9 mouse cellular contexts compared by ENCODE assay signal in genomic region chr2:128166623-128167423, GRCm38 (mm10). TPM values are rescaled to one million over a fixed set of nuclear protein-coding genes. Genes with fewer than 3 reads are reported as not detected.
DNase-seq lines count a peak whose midpoint lies in the region; ATAC-seq and TF ChIP-seq lines count a peak whose summit lies in the region.
"Had no signal": no experiment of that assay in that cellular context is flagged by ENCODE, and none has a peak within 500 bp of the region (broad histone marks: within the 10 kb centered on the region; RNA-seq: fewer than 3 reads in every experiment).

No protein-coding gene starts in this region.

- no peaks in the 10 kb centered on the region for H3K36me3 ChIP-seq in intestine, embryonic 15.5 days
- H3K36me3 ChIP-seq in intestine, postnatal 0 days (ENCODE audit: control insufficient read depth, insufficient read depth), result no peaks in the 10 kb centered on the region
- no peaks in the 10 kb centered on the region for H3K36me3 ChIP-seq in heart, embryonic 16.5 days (ENCODE audit: control insufficient read depth, insufficient read depth)
- no peaks in the 10 kb centered on the region for H3K36me3 ChIP-seq in liver, adult 2 months (ENCODE audit: control insufficient read depth, insufficient read depth, low read length)

- no peak overlapping the region for H3K27ac ChIP-seq in intestine, embryonic 15.5 days
- H3K27ac ChIP-seq in intestine, postnatal 0 days (ENCODE audit: low read depth, low read length), result no peak overlapping the region
- peak overlapping the region; percentile 17 for H3K27ac ChIP-seq in heart, embryonic 16.5 days (ENCODE audit: low read length)
- H3K27ac ChIP-seq in liver, adult 2 months (replicated peaks; ENCODE audit: insufficient read depth, low read depth, low read length), result no peak overlapping the region
- H3K27ac ChIP-seq: neural tube, embryonic 12.5 days had no signal

- DNase-seq in brain, adult 2 months (ENCODE audit: low read depth, low spot score), result peak; percentile 68
- DNase-seq in liver, adult 2 months (ENCODE audit: extremely low read depth, low read depth, low spot score), result peak; percentile 64
- peak; percentile 29 to 50 for DNase-seq in right cerebral cortex, postnatal 36 days (ENCODE audit: low spot score in 2 of 2)
- DNase-seq in cerebellum, adult 18-20 months, result no peak
- no peak for DNase-seq in urinary bladder, adult 2 months (ENCODE audit: low spot score)

- no peak for TF ChIP-seq POLR2A in liver, adult 2 months (IDR thresholded peaks at IDR 0.05; ENCODE audit: extremely low read depth, insufficient read depth, low read length)

- H3K4me1 ChIP-seq in intestine, embryonic 15.5 days (replicated peaks), result no peaks in the 10 kb centered on the region
- H3K4me1 ChIP-seq in intestine, postnatal 0 days (replicated peaks; ENCODE audit: control insufficient read depth, insufficient read depth, low read length), result 0 out of 2 replicates have a peak, but pooled peaks cover 4% of the 10 kb centered on the region
- H3K4me1 ChIP-seq in heart, embryonic 16.5 days (ENCODE audit: control insufficient read depth, insufficient read depth, low read length), result peaks cover 21% of the 10 kb centered on the region
- peaks cover 18% of the 10 kb centered on the region for H3K4me1 ChIP-seq in liver, adult 2 months (ENCODE audit: control insufficient read depth, insufficient read depth, low read length)
- H3K4me1 ChIP-seq: neural tube, embryonic 12.5 days had no signal

- H3K27me3 ChIP-seq in intestine, embryonic 15.5 days (replicated peaks), result no peaks in the 10 kb centered on the region
- H3K27me3 ChIP-seq in intestine, postnatal 0 days (replicated peaks; ENCODE audit: control insufficient read depth, insufficient read depth, low read length), result no peaks in the 10 kb centered on the region
- H3K27me3 ChIP-seq in heart, embryonic 16.5 days (ENCODE audit: control insufficient read depth, insufficient read depth, low read length), result no peaks in the 10 kb centered on the region
- H3K27me3 ChIP-seq in liver, adult 2 months (ENCODE audit: control insufficient read depth, insufficient read depth, low read length), result no peaks in the 10 kb centered on the region
- H3K27me3 ChIP-seq: neural tube, embryonic 12.5 days had no signal

- no peak overlapping the region for H3K9ac ChIP-seq in intestine, embryonic 15.5 days
- no peak overlapping the region for H3K9ac ChIP-seq in intestine, postnatal 0 days (ENCODE audit: low read depth, low read length)
- H3K9ac ChIP-seq in heart, embryonic 16.5 days (ENCODE audit: low read length), result 0 out of 2 replicates have a peak overlapping the region, but pooled peaks have one; percentile 1
- no peak overlapping the region for H3K9ac ChIP-seq in liver, adult 2 months (ENCODE audit: low read depth, low read length)
- H3K9ac ChIP-seq: neural tube, embryonic 12.5 days had no signal

- no peak overlapping the region for H3K4me3 ChIP-seq in intestine, embryonic 15.5 days (replicated peaks)
- no peak overlapping the region for H3K4me3 ChIP-seq in intestine, postnatal 0 days (ENCODE audit: low read depth, low read length)
- no peak overlapping the region for H3K4me3 ChIP-seq in heart, embryonic 16.5 days (ENCODE audit: low read length)
- H3K4me3 ChIP-seq in liver, adult 2 months (ENCODE audit: insufficient read depth, low read depth, low read length), result no peak overlapping the region
- H3K4me3 ChIP-seq: neural tube, embryonic 12.5 days had no signal

- WGBS in intestine, embryonic 15.5 days, result 73% methylated on average over 13 of the region's 13 CpGs
- WGBS in intestine, postnatal 0 days, result 74% methylated on average over 13 of the region's 13 CpGs
- 37% methylated on average over 13 of the region's 13 CpGs for WGBS in heart, embryonic 16.5 days
- WGBS in liver, adult 2 months, result 49% methylated on average over 13 of the region's 13 CpGs

- no peak for TF ChIP-seq CTCF in intestine, postnatal 0 days (IDR thresholded peaks at IDR 0.05; ENCODE audit: low read depth)
- no peak for TF ChIP-seq CTCF in liver, adult 2 months (IDR thresholded peaks at IDR 0.05; ENCODE audit: low read depth, low read length)

- ATAC-seq in intestine, embryonic 15.5 days, result peak; percentile 23; the same call in 1 of the 2 replicates
- ATAC-seq in intestine, postnatal 0 days, result no peak
- 0 out of 2 replicates have a peak, but pooled peaks have one; percentile 34 for ATAC-seq in heart, embryonic 16.5 days (replicated peaks; ENCODE audit: extremely low read depth, insufficient read depth, low FRiP score)

- H3K79me2 ChIP-seq in liver, adult 2 months (ENCODE audit: control insufficient read depth, insufficient read depth, low read length), result no peaks in the 10 kb centered on the region

- H3K9me3 ChIP-seq in intestine, embryonic 15.5 days, result no peaks in the 10 kb centered on the region
- H3K9me3 ChIP-seq in intestine, postnatal 0 days (ENCODE audit: control insufficient read depth), result no peaks in the 10 kb centered on the region
- H3K9me3 ChIP-seq in heart, embryonic 16.5 days (replicated peaks; ENCODE audit: control insufficient read depth, low read length), result no peaks in the 10 kb centered on the region
- H3K9me3 ChIP-seq: neural tube, embryonic 12.5 days had no signal

- no peak overlapping the region for H3K4me2 ChIP-seq in intestine, embryonic 15.5 days (replicated peaks)
- no peak overlapping the region for H3K4me2 ChIP-seq in intestine, postnatal 0 days (replicated peaks; ENCODE audit: low read depth)
- H3K4me2 ChIP-seq in heart, embryonic 16.5 days (ENCODE audit: low read depth, low read length), result no peak overlapping the region
- H3K4me2 ChIP-seq: neural tube, embryonic 12.5 days had no signal

RNA-seq across cellular contexts. Expression of gene Bcl2l11, which starts 41.0 kb away (rescaled TPM):
- 12.8 and 13.1 TPM in 2 replicates for polyA plus RNA-seq in intestine, embryonic 15.5 days (2015; fragmentation: Nextera tagmentation; extraction: Ambion mirVana)
- polyA plus RNA-seq in intestine, postnatal 0 days (2015; fragmentation: Nextera tagmentation; extraction: Ambion mirVana), result 7.3 and 7.5 TPM in 2 replicates
- 20.4 and 23.2 TPM in 2 replicates for polyA plus RNA-seq in heart, embryonic 16.5 days (2015; fragmentation: Nextera tagmentation; extraction: Ambion mirVana)
- 4.0 and 7.0 TPM in 2 replicates for total RNA-seq in liver, adult 2 months (2014; rRNA removed)
- polyA plus RNA-seq in liver, adult 2 months (2012; rRNA removed), result 2.7 and 2.8 TPM in 2 replicates
- 13.4 and 14.4 TPM in 2 replicates for polyA plus RNA-seq in urinary bladder, adult 2 months (2012; rRNA removed)

Comparison
In these comparisons a context has a peak if more than half of its experiments do, and no peak if none do; other contexts are left out.
1. DNase-seq: peak in brain, adult 2 months (single experiment), liver, adult 2 months (single experiment) and right cerebral cortex, postnatal 36 days (2 of 2); none in cerebellum, adult 18-20 months (0 of 2) and urinary bladder, adult 2 months (single experiment).